Mouse (Mus musculus): ENCODE measurements around the gene Fnbp4.
"Not testable (repeated sequence)": the region's sequence is repeated elsewhere in the genome, so short reads cannot be mapped to it uniquely, and the experiment has no call there.

Gene Fnbp4

DNA sequence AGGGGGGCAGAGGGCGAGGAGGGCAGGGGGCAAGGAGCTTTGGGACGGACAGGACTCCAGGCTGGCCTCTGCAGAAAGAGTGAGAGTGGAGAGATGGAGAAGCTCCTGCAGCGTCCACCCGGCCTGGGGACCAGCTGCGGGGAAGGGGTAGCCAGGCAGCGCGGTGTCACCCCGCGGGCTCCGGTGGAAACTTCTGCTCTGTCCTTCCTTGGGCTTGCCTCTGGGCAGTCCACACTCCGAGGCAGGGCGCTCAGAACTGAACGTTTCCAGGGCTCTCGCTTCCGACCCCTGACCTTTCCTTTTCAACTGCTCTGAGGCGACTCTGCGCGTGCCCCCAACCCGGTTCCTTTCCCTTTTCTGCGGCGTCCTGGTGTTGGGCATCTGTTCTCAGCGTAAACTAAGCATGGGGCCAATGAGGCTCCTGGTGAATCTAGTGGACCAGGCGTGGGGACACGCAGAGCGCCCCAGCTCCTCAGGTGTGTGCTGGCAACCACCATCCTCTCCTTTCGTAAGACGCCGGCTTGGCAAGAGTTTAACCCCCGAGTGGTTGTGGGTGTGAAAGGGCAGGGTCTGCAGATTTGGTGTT is 37.8 kb downstream of the Fnbp4 start:
- DNase-seq (ENCODE audit: low spot score in 2 of 2), result no peak

DNA sequence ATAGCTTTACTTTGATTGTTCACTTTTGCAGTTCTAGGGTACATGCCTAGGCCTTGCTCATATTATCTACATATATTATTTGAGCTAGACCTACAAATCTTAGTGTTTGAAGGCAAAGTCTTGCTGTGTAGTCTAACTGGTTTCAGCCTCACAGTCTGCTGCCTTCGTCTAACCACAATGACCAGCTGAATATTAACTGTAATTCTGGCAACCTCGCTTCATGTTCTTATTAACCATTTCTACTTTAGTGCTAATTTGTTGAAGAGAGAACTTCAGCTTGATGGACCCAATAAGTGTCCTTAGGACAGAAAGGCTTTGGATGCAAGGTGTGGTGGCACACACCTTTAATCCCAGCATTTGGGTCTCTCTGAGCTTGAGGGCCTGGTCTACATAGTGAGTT is 43.0 kb downstream of the Fnbp4 start:
- DNase-seq (ENCODE audit: low spot score in 2 of 2), result no peak

DNA sequence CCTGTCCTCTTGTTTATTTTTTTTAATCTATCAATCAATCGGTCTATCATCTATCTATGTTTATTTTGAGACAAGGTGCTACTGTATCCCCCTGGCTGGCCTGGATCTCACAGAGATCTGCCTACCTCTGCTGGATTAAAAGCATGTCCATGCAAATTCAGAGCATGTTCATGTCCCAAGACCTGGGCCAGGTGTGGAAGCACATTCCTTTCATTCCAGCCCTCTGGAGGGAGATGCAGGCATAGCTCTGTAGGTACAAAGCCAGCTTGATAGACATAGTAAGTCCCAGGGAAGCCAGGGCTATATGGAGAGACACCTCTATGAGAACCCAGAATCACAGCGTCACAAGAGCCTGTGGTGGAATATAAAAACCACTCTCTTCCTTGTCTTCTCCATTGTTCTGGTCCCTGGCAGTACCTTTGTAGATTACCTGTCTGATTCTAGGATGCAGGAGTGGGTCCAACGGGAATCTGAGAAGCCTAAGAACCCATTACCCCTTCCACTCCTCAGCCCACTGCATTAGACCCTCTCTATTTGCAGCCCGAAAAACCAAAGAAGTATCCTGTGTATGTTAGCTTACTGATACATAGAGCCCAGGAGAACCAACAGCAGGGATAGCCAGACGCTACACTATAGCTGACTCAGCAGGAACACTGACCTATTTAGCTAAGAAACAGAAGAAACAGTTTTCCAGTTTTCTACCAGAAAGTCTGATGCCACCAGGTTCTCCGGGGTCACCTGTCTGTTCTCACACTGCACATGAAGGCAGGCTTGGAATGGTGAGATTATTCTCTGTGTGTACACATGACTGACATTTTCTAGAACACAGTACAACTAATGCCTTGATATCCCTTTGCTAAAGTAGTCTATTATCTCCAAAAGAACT is 63.3 kb downstream of the Fnbp4 start:
- no peak for DNase-seq (ENCODE audit: low spot score in 2 of 2)

DNA sequence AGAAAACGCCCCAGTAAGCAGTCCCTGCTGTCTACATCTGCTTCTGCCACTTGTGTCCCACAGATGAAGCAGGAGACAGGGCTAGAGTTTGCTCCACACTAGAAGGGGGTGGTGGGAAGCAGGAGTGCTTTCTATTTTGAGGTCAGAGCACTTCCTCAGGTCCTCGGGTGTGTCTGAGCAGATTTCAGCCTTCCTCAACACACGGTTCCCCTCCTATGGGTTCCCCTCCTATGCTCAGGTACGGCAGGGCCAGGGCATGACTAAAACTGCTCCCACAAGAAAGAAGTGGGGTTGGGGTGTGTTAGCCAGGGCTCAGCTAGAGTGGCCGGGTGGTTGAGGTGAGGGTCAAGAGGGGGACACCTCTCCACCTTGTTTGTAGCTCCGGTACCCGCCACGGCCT is 65.6 kb downstream of the Fnbp4 start:
- DNase-seq (ENCODE audit: low spot score in 2 of 2), result no peak

DNA sequence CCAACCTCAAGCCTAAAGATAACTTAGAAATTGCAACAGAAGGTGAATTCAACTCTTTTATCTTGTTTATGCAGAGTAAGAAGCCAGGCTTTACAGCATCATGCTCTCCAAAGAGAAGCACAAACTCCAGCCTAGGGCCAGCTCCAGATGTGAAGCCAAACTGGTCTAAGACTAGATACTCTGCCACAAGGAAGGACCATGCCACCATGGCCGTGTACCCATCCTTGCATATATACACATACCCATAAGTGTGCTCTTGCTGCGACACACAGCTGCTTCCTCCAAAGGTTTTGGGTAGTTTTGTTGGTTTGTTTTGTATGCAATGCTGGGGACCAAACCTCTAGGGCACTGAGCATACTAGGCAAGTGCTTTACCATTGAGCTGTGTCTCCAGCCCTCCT is 70.1 kb downstream of the Fnbp4 start:
- no peak for DNase-seq (ENCODE audit: low spot score in 2 of 2)

DNA sequence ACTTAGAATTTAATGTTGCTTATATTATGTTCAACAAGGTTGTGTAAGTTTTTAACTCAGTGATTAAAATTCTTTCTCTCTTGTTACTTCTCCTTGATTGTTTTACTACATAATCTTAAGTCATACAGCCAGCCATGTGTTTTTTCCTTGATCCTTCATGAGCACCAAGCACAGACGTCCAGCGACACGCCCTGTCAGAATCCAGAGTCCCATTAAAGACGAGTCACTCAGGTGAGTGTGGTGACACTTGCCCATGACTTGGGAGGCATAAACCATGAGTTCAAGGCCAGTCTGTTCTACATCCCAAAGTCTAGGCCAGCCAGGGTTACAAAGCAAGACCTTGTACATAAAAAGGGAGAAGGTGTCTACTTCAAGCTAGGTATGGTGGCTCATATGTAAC is 71.0 kb downstream of the Fnbp4 start:
- no peak for DNase-seq (ENCODE audit: low spot score in 2 of 2)

DNA sequence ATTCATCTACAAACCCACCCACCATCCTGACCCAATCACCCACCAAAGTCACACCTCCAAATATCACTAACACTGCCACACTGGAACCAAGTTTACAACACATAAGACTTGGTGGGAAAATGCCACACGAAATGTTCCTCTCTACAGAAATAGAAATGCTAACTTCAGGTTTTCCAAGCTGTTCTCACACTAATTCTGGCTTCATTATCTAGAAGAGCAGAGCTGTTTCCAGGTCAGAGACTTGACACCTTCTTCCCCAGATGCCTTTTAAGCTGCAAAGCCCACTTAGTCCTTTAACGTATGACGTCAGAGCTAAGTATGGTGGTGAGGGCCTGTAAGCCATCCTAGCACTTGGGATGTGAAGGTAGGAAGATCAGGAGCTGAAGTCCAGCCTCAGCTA is 73.5 kb downstream of the Fnbp4 start:
- DNase-seq (ENCODE audit: low spot score in 2 of 2), result no peak

DNA sequence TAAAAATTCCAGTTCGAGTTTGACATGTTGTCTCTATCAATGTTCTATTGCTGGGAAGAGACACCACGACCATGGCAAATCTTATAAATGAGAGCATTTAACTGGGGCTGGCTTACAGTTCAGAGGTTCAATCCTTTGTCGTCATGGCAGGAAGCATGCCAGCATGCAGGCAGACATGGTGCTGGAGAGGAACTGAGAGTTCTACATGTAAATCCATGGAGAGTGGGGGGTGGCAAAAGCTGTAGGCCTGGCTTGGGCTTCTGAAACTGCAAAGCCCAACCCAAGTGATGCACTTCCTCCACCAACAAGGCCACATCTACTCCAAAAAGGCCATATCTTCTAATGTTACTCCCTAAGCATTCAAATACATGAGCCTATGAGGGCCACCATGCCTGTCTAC is 75.7 kb downstream of the Fnbp4 start:
- no peak for DNase-seq (ENCODE audit: low spot score in 2 of 2)

DNA sequence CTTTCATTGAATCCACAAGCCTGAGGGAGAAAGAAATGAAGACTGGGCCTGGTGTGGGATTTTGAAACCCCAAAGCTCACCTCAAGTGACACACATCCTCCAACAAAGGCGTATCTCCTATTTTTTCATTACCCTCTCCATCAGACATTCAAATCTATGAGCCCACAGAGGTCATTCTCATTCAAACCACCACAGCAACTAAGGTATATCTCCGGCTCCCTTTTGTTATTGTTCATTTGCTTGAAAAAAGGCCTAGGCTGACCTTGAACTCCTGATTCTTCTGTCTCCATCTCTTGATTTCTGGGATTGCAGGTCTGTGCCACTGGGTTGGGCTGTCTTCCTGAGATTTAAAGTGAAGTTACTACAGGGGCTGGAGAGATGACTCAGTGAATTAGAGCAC is 77.8 kb downstream of the Fnbp4 start:
- no peak for DNase-seq (ENCODE audit: low spot score in 2 of 2)

DNA sequence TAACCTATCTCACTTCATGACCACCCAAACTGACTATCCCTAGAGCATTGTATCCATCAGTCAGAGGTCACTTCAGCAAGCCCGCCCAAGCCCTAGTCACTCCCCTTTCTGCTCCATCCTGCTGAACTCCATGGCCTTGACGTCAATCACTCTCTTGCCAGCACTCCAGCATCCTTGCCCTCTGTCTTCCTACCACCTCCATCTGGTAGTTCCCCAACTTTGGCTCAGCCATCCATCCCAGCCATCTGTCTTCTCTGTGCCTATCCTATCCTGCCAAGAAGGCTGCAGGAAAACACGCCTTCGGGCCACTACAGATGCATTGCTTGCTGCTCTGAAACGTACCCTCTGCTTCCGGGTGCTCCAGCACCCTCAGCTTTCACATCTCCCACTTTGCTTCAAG is 78.6 kb downstream of the Fnbp4 start:
- no peak for DNase-seq (ENCODE audit: low spot score in 2 of 2)

DNA sequence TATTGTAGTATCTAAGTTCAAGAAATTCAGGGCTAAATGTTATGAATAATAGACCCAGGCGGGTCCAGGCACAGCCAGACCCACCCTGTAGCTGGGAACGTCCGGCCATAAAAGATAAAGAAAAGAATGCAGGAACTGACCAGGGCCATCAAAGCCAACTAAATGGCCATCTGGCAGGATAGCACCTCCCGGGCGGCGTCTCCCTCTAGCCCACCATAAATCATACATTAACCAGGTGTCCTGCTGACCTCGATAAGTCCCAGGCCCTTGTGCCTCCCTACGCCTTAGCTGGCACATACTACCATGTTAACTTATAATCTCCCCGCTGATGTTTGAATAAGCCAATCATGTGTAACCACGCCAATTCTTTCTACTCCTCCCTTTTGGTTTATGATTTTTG is 79.4 kb downstream of the Fnbp4 start:
- DNase-seq (ENCODE audit: low spot score in 2 of 2), result not testable (repeated sequence)

DNA sequence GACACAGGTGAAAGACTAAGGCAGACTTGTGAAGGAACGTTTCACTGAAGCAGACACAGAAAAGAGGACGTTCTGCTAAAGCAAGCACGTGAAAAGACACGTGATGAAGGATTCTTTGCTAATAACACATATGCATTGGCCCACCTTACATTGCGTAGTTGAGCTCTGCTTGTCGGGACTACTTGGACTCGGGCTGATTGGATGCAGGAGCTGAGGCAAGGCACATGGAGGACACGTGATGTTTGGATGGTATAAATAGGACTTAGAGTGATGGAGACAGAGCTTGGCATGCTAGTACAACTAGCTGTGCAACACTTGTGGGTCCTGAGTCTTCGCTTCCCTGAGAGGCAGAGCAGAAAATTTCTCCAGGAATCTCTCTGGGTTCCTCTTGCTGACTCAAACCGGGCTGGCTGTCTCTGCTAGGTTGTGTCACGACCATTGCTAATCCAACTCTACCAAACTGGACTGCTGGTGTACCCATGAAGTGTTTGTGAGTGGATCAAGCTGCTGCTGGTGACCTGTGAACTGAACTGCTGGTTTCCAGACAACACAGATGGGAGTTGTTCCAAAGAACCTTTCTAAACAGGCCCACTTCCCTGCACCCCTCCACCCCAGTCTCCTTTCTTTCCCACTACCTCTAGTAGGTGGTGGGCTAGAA is 80.5 kb downstream of the Fnbp4 start:
- DNase-seq (ENCODE audit: low spot score in 2 of 2), result no peak

DNA sequence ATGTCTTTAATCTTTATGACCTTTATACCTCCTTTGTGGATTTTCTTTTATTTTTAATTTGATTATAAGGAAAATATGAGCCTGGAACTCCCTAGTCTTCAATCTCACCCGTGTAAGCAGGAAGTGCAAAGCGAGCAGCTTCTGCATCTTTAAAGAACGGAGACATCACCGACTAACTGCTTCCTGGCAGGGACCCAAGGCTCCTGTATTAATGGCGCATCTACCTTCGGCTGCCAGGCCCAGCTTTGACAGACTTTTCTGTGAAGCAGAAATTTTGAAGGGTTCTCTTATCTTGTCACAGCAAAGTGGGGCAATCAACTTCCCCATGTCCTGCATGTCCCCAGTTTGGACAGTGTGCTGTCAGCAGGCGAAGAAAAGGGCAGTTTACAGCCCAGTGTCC is 83.6 kb downstream of the Fnbp4 start:
- peak; percentile 6 to 43 for DNase-seq (ENCODE audit: low spot score in 2 of 2)
